Mouse (Mus musculus): ENCODE measurements around the gene Clspn. TPM values are rescaled to one million over a fixed set of nuclear protein-coding genes. Genes with fewer than 3 reads are reported as not detected.

The Clspn gene
- polyA plus RNA-seq, 1 experiment from 2014 or later: 44.0 TPM

Small RNA genes within 50 kb of the gene (microRNA-seq; reads per million reads assigned to microRNA genes)
- gene Mir7119: 0.52 reads per million

Other genes with a start within 250 kb of the Clspn start
- 88.6 and 91.5 TPM in 2 replicates for gene Adprhl2, start 235.2 kb upstream of the Clspn start, polyA plus RNA-seq (2015; fragmentation: Nextera tagmentation; extraction: Ambion mirVana)
- 23.6 TPM in 2 replicates for gene Tekt2, start 231.2 kb upstream of the Clspn start, polyA plus RNA-seq (2015; fragmentation: Nextera tagmentation; extraction: Ambion mirVana)
- 17.6 and 22.5 TPM in 2 replicates for gene Ago3, start 127.4 kb upstream of the Clspn start, polyA plus RNA-seq (2015; fragmentation: Nextera tagmentation; extraction: Ambion mirVana)
- gene Ago1, start 88.4 kb upstream of the Clspn start, polyA plus RNA-seq (2015; fragmentation: Nextera tagmentation; extraction: Ambion mirVana): 4.9 and 5.5 TPM in 2 replicates
- 2.9 and 3.1 TPM in 2 replicates for gene Ago4, start 23.5 kb upstream of the Clspn start, polyA plus RNA-seq (2015; fragmentation: Nextera tagmentation; extraction: Ambion mirVana)
- 4.6 and 4.7 TPM in 2 replicates for gene 5730409E04Rik, start 52.9 kb downstream of the Clspn start, polyA plus RNA-seq (2015; fragmentation: Nextera tagmentation; extraction: Ambion mirVana)
- 501 and 520 TPM in 2 replicates for gene Psmb2, start 120.7 kb downstream of the Clspn start, polyA plus RNA-seq (2015; fragmentation: Nextera tagmentation; extraction: Ambion mirVana)
- gene Tfap2e, start 179.3 kb downstream of the Clspn start, polyA plus RNA-seq (2015; fragmentation: Nextera tagmentation; extraction: Ambion mirVana): 0.06 TPM in 1 of 2 replicates, not detected in the other
- gene Ncdn, start 196.5 kb downstream of the Clspn start, polyA plus RNA-seq (2015; fragmentation: Nextera tagmentation; extraction: Ambion mirVana): 31.8 and 34.6 TPM in 2 replicates
- 16.9 and 17.6 TPM in 2 replicates for gene AU040320, start 196.6 kb downstream of the Clspn start, polyA plus RNA-seq (2015; fragmentation: Nextera tagmentation; extraction: Ambion mirVana)